Mouse (Mus musculus) forebrain, embryonic 14.5 days (tissue): ENCODE measurements around the gene Them4. TPM values are rescaled to one million over a fixed set of nuclear protein-coding genes. Genes with fewer than 3 reads are reported as not detected.

Experiments
- ATAC-seq: fragments of 200-750 bp; cut with Nextera tagmentation; 2 replicates; pipeline ENCODE4 v1.8.0; 2017; ENCODE audit warnings: mild to moderate bottlenecking, moderate library complexity
- DNase-seq: peaks from one replicate; pipeline ENCODE4 v3.0.0-alpha.2; 2015; ENCODE audit warnings: low spot score
- H3K27ac ChIP-seq: fragments of 300-500 bp; sonication (generic); 2 replicates; pipeline ENCODE4 v1.5.1; 2014; ENCODE audit warnings: low read depth, mild to moderate bottlenecking, control low read depth, low read length, moderate library complexity
- H3K27me3 ChIP-seq: fragments of 300-500 bp; sonication (generic); replicated peaks from 2 replicates; pipeline ENCODE4 v1.6.1; 2014; ENCODE audit warnings: low read length, control low read depth, mixed read lengths; ENCODE audit not compliant: control insufficient read depth, insufficient read depth
- H3K36me3 ChIP-seq: fragments of 300-500 bp; sonication (generic); 2 replicates; pipeline ENCODE4 v1.6.1; 2014; ENCODE audit warnings: low read length, control low read depth; ENCODE audit not compliant: control insufficient read depth, insufficient read depth
- H3K4me1 ChIP-seq: fragments of 300-500 bp; sonication (generic); 2 replicates; pipeline ENCODE4 v1.6.1; 2014; ENCODE audit warnings: antibody characterized with exemption, low read length, control low read depth; ENCODE audit not compliant: control insufficient read depth, insufficient read depth
- H3K4me2 ChIP-seq: fragments of 300-500 bp; sonication (generic); 2 replicates; pipeline ENCODE4 v1.6.1; 2014; ENCODE audit warnings: mild to moderate bottlenecking, control low read depth, low read length
- H3K4me3 ChIP-seq: fragments of 300-500 bp; sonication (generic); 2 replicates; pipeline ENCODE4 v1.5.1; 2014; ENCODE audit warnings: low read depth, low read length, control low read depth
- H3K9ac ChIP-seq: fragments of 300-500 bp; sonication (generic); 2 replicates; pipeline ENCODE4 v1.6.1; 2014; ENCODE audit warnings: mild to moderate bottlenecking, low read length, control low read depth, moderate library complexity
- H3K9me3 ChIP-seq: fragments of 300-500 bp; sonication (generic); replicated peaks from 2 replicates; pipeline ENCODE4 v1.6.1; 2016; ENCODE audit warnings: low read length, control low read depth, mixed read lengths; ENCODE audit not compliant: control insufficient read depth
- WGBS: fragments of 180-500 bp; shearing (Covaris S2); extraction: QIAGEN DNeasy Blood & Tissue Kit; methylation state at CpG from one replicate; pipeline ENCODE4 v1.1.7; 2014; 5-methylcytosine and 5-hydroxymethylcytosine counted together
- polyA plus RNA-seq: library from polyadenylated mRNA; unstranded; fragments of >200 nt; fragmentation: Nextera tagmentation; extraction: Ambion mirVana; gene quantifications from 2 replicates; pipeline ENCODE4 v1.2.1, GENCODE M21; 2014

The Them4 gene
- polyA plus RNA-seq, 1 experiment from 2014 or later, result 38.6 TPM

DNA sequence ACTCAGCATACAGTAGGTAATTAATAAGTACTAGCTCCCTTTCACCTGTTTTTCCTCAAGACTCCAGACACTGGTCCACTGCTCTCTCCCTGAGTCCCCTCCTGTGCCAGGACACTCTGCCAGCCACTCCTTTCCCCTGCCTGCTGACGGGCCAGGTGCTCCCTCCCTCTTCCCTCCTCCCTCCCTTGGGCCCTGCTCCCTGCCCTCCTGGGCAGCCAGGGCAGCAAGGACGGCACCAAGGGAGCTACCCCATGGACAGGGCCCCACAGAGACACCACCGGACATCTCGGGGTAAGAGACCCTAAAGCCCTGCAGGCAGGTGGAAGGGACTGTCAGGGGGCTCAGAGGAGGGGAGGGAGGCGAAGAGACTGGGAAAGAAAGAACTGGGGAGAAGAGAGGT, 62.8 kb downstream of the Them4 start, which contains the start of gene Rorc:
TSS of gene Rorc (plus strand) at position 154 of the 400 bp plus-strand sequence.
- Histone ChIP-seq H3K36me3 (no peaks in the 10 kb centered on the region), H3K4me3 (peak within 1 kb of the TSS; percentile 9), H3K9me3 (no peaks in the 10 kb centered on the region), H3K4me1 (peaks cover 23% of the 10 kb centered on the region), H3K27ac (peak within 1 kb of the TSS; percentile 39; the same call in 1 of the 2 replicates), H3K4me2 (peak within 1 kb of the TSS; percentile 43), H3K27me3 (no peaks in the 10 kb centered on the region), H3K9ac (peak within 1 kb of the TSS; percentile 30)
- no peak for DNase-seq
- peak; percentile 11; the same call in 1 of the 2 replicates for ATAC-seq
- 6% methylated on average over 5 of the region's 5 CpGs for WGBS

DNA sequence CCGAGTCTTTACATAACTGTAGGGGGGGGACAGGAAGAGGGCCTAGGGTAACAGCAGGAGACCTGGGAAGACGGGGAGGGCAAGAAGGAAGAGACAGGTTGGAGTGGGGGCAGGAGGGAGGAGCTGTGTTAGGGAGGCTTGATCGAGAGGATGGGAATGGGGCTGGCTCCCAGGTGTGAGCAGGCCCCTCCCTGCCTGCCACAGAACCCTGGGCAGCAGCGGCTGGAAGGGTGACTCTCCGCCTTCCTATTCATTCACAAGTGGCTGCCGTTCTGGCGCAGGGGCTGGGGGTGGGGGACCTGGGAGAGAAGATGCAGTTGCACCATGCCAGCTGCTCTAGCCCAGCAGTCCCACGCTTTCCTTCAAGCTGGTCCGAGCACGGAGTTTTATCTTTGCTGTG, 63.2 kb downstream of the Them4 start:
- DNase-seq (peak; percentile 22), ATAC-seq (peak; percentile 47)
- 5% methylated on average over 10 of the region's 10 CpGs for WGBS
- peak overlapping the region; percentile 9; the same call in 1 of the 2 replicates for H3K4me3 ChIP-seq
- peak overlapping the region; percentile 43 for H3K4me2 ChIP-seq
- H3K9me3 ChIP-seq, result no peaks in the 10 kb centered on the region
- H3K9ac ChIP-seq, result peak overlapping the region; percentile 30
- no peaks in the 10 kb centered on the region for H3K36me3 ChIP-seq
- no peaks in the 10 kb centered on the region for H3K27me3 ChIP-seq
- peaks cover 23% of the 10 kb centered on the region for H3K4me1 ChIP-seq
- H3K27ac ChIP-seq, result no peak overlapping the region

DNA sequence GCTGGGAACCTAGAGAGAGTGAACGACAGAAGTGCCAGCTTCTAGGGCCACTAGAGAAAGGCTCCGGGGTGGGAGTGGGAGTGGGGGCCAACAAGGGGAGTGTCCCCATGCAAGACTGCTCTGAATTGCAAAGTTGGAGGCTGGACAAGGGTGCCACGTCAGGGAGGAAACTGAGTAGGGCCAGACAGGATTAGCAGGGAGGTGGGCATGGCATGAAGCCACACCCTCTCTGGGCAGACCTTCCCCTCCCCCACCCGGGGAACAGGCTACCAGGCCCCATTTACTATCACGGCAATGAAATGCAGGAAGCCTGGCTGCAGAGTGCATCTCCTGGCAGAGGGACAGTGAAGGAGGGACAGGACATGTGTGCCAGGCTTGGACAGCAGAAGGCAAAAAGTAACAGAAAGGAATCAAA, 63.7 kb downstream of the Them4 start:
- Histone ChIP-seq H3K4me1 (peaks cover 23% of the 10 kb centered on the region), H3K27me3 (no peaks in the 10 kb centered on the region), H3K4me2 (peak overlapping the region; percentile 43), H3K36me3 (no peaks in the 10 kb centered on the region), H3K9me3 (no peaks in the 10 kb centered on the region), H3K9ac (peak overlapping the region; percentile 25; the same call in 1 of the 2 replicates), H3K4me3 (peak overlapping the region; percentile 6; the same call in 1 of the 2 replicates), H3K27ac (no peak overlapping the region)
- DNase-seq, result peak; percentile 52
- WGBS, result 0% methylated on average over 5 of the region's 5 CpGs
- ATAC-seq, result peak; percentile 45

DNA sequence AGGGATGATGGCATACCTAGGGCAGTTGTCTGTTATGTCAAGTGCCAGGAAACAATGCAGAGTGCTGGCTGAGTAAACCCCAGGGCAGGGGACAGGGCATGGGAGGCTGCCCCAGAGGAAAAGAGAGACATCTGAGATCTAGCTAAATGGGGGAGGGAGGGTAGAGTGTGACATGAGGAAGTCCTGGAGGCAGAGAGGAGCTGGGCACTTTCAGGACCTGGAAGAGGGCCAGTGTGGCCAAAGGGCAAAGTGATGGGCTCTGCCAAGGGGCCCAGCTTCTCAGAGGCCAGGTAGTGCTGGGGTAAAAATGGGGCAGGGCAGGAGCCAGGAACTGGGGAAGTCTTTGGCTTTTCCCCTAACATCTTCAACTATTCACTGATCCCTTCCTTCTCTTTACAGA, 64.7 kb downstream of the Them4 start:
- Histone ChIP-seq H3K9me3 (no peaks in the 10 kb centered on the region), H3K36me3 (no peaks in the 10 kb centered on the region), H3K4me3 (no peak overlapping the region), H3K27ac (no peak overlapping the region), H3K27me3 (no peaks in the 10 kb centered on the region), H3K9ac (no peak overlapping the region), H3K4me2 (no peak overlapping the region), H3K4me1 (peaks cover 23% of the 10 kb centered on the region)
- ATAC-seq (no peak), DNase-seq (no peak)

DNA sequence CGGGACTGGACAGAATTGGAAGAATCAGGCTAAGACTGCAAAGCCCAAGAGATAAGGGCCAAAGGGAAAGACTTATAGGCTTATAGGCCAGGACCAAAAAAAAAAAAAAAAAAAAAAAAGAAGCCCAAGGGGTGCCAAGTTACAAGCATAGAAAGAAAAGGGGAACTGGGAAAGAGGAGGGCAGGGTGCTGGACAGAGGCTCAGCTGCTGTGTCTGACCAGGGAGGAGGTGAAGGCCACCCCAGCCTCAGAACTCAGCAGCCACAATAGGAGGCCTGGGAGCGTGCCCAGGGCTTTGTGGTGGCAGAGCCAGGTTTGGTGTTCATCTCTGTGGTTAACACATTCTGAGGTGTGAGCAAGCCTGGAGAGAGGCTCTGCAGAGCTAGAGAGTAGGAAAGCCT, 65.3 kb downstream of the Them4 start:
- no peak overlapping the region for H3K27ac ChIP-seq
- H3K9ac ChIP-seq, result no peak overlapping the region
- no peak overlapping the region for H3K4me2 ChIP-seq
- H3K4me1 ChIP-seq, result peaks cover 23% of the 10 kb centered on the region
- H3K9me3 ChIP-seq, result no peaks in the 10 kb centered on the region
- DNase-seq, result no peak
- no peaks in the 10 kb centered on the region for H3K27me3 ChIP-seq
- no peak for ATAC-seq
- WGBS, result 69% methylated on average over 2 of the region's 2 CpGs
- no peaks in the 10 kb centered on the region for H3K36me3 ChIP-seq
- H3K4me3 ChIP-seq, result no peak overlapping the region

DNA sequence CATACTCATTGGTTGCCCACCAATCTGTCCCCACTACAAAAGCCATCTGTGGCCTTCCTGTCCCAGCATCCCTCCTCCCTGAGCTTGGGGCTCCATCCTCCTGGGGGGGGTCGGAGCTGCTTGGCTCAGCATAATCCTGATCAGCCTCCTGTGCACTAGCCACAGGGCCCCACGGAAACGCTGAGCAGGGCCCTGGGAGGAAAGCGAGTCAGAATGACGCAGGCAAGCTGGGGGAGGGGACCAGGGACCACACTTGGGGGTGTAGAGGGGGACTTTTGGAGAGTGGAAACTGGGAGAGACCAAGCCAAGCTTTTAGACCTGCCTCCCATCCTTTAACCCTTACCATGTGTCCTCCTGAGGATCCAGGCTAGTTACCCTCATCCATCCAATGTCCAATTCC, 66.0 kb downstream of the Them4 start:
- ATAC-seq, result no peak
- 61% methylated on average over 5 of the region's 5 CpGs for WGBS
- Histone ChIP-seq H3K4me1 (peaks cover 23% of the 10 kb centered on the region), H3K9ac (no peak overlapping the region), H3K4me3 (no peak overlapping the region), H3K4me2 (no peak overlapping the region), H3K27ac (no peak overlapping the region), H3K27me3 (no peaks in the 10 kb centered on the region), H3K9me3 (no peaks in the 10 kb centered on the region), H3K36me3 (no peaks in the 10 kb centered on the region)
- DNase-seq, result no peak

DNA sequence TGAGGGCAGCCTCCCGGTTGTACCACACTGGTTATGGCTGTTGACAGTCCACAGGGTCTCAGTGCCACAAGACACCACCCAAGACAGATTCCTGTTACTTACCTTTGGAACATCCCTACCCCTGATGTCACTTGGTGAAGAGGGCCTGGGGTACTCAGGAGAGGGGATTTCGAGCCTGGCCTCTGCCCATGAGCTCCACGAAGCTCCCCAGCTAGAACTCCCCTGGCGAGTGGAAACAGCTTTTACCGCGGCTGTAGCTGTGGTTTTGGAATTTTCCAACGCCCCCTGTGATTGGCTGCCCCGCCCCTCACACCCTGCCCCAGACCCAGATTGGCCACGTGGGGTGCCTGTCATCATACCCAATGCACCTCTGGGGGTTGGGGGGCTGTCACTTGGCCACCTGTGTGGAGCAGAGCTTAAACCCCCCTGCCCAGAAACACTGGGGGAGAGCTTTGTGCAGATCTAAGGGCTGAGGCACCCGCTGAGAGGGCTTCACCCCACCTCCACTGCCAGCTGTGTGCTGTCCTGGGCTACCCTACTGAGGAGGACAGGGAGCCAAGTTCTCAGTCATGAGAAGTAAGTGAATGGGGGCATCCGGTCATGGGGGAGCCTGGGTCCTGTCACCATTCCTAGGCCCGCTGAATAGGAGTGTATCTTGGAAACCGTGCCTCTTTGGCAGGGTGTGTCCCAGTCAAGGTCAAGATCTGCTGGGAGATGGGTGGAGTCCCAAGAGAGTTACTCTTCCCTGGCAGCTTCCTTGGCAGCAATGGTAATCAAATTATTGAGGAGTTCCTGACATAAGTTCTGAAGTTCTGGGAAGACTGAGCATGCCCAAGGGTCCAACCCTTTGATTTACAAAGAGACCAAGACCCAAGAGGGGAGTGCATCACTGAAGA, 67.4 kb downstream of the Them4 start:
- Histone ChIP-seq H3K4me3 (no peak overlapping the region), H3K36me3 (no peaks in the 10 kb centered on the region), H3K27me3 (no peaks in the 10 kb centered on the region), H3K9me3 (no peaks in the 10 kb centered on the region), H3K27ac (no peak overlapping the region), H3K4me1 (peaks cover 13% of the 10 kb centered on the region), H3K9ac (no peak overlapping the region), H3K4me2 (no peak overlapping the region)
- no peak for DNase-seq
- 29% methylated on average over 13 of the region's 13 CpGs for WGBS
- ATAC-seq, result no peak

DNA sequence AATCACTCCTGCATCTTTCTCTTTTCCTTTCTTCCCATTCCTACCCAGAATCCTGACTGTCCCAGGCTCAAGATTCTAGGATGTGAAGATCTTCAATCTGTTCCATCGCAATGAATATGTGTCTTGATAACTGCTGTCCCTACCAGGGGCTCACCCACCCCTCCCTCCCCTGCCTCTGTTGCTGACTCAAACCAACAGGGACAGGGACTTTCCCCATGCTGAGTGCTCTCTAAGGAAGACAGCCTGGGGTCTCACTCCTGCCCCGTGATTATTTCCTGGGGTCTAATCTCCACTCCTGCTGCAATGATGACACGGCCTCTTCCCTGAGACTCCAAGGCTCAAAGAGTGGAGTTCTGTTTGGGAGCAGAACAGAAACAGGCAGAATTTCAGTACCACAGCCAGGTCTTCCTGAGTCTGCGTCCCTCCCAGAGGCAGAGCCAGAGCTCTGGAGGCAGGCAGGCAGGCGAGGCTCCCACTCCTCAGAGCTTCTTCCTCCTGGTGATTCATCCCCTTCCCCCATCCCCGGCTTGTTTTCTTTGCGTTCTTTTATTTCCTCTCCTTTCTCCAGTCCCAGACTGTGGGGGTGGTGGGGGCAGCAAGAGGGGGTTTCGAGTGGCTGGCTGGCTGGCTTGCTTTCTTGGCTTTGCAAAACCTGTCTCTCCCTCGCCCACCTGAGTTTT, 70.1 kb downstream of the Them4 start:
- ATAC-seq, result no peak
- H3K4me1 ChIP-seq, result no peaks in the 10 kb centered on the region
- 21% methylated on average over 9 of the region's 9 CpGs for WGBS

More for the DNA sequence above, 70.1 kb downstream of the Them4 start:
- Histone ChIP-seq H3K27me3 (no peaks in the 10 kb centered on the region), H3K9me3 (no peaks in the 10 kb centered on the region), H3K9ac (no peak overlapping the region), H3K36me3 (no peaks in the 10 kb centered on the region), H3K27ac (no peak overlapping the region), H3K4me2 (no peak overlapping the region), H3K4me3 (no peak overlapping the region)
- no peak for DNase-seq
